Mouse (Mus musculus) left cerebral cortex, postnatal 36 days (tissue): ENCODE measurements around the gene Ube2c. TPM values are rescaled to one million over a fixed set of nuclear protein-coding genes. Genes with fewer than 3 reads are reported as not detected.

Experiments
- DNase-seq, 2 experiments: peaks; one replicate each; pipeline ENCODE4 v3.0.0; 2021 to 2022; ENCODE audit warnings: low spot score in 2 of 2, mixed read lengths in 1 of 2
- intact Hi-C: fragments of 180-260 bp; cut with DNase I; formaldehyde crosslinking; loops from one replicate; pipeline ENCODE4 v1.15.1; 2025
- total RNA-seq, 2 experiments: library from RNA; stranded (reverse); gene quantifications; 2 replicates each; pipeline ENCODE4 v1.2.3; 2021

Ube2c gene
- total RNA-seq, 2 experiments from 2014 or later: 0.57 to 1.3 TPM

- intact Hi-C loops: no loop called here
- no peak for DNase-seq
Measured at GRCm38 (mm10) chr2:164760059-164760833, 9.5 kb upstream of the Ube2c start.

GRCm38 (mm10) chr2:164761502-164761901, 8.2 kb upstream of the Ube2c start:
- intact Hi-C loops: no loop called here
- DNase-seq: no peak

DNA sequence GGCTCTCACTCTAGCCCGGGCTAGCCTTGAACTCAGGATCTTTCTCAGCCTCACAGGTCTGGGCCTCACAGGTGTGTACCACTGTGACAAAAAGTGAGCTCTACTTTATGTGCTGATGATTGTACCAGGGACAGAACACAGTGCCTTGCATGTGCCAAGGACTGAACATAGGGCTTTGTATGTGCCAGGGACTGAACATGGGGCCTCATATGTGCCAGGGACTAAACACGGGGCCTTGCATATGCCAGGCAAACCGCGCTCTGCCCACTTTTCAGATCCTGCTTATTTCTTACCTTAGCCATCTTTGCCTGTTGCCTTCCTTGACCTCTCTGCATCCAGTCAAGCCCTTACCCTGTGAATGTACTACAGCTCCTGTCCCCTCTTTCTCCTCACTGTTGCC, 7.7 kb upstream of the Ube2c start:
- intact Hi-C loops: no loop called here
- DNase-seq: no peak

GRCm38 (mm10) chr2:164762593-164762992, 7.1 kb upstream of the Ube2c start:
- intact Hi-C loops: no loop called here
- no peak for DNase-seq

GRCm38 (mm10) chr2:164765841-164766240, 3.9 kb upstream of the Ube2c start:
- DNase-seq: peak in 1 of 2 experiments; percentile 34
- intact Hi-C loops: no loop called here

GRCm38 (mm10) chr2:164767812-164768540, 1.7 kb upstream of the Ube2c start:
- intact Hi-C loops: no loop called here
- no peak for DNase-seq

DNA sequence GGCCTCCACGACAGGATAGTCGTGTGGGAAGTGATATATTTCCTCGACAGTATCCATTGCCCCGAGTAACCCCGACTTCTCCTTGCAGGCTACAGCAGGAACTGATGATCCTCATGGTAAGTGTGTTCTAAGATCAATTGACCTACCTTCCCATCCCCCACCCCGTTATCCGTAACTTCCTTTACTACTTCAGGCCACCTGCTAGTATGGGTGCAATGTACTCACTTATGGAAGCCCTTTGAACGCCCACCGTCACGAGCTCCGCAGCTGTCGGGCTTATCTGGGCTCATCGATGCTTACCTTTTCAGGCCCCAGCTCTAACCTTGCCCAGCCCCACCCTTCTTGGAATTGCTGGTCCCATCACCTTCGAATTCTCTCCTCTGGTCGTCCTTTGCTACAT, 581 bp downstream of the Ube2c start:
- intact Hi-C loops: no loop called here
- DNase-seq: no peak

- no peak for DNase-seq
- intact Hi-C loops: no loop called here
Measured at GRCm38 (mm10) chr2:164771123-164771522, 1.4 kb downstream of the Ube2c start.

DNA sequence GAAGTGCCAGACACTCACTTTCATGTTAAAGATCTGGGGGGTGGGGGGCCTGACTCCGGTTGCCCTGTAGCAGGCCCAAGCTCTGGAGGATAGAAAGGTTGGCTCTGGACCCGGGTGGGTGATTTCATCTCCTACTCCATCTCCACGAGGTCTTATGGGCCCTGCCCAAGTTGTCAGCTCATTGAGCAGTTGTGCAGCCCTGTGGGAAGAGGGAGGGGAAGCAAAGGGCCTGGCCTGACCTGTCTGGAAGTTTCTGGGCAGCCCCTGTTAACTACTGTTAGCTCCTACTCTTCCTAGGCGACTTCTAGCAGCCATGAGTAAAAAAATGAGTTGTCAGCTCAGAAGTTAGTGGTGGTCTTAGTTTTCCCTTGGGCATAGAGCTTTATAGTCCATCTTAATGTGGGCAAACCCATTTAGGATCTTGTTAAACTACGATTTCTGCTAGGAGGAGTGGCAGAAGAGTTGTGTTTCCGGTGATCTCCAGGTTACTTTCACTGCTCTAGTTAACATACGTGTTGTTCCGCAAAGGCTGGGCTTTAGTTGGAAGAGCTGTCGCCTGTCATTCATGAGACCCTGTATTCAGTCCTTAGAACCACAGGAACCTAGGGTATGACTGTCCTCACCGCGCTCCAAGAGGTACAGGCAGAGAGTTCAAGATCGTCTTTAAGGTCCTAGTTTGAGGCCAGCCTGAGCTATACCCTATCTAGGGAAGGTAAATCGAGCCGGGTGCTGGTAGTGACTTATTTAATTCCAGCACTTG, 3.7 kb downstream of the Ube2c start:
- intact Hi-C loops: no loop called here
- no peak for DNase-seq

GRCm38 (mm10) chr2:164773989-164774364, 4.3 kb downstream of the Ube2c start:
- intact Hi-C loops: no loop called here
- no peak for DNase-seq

GRCm38 (mm10) chr2:164776130-164776529, 6.4 kb downstream of the Ube2c start:
- no peak for DNase-seq
- intact Hi-C loops: no loop called here

DNA sequence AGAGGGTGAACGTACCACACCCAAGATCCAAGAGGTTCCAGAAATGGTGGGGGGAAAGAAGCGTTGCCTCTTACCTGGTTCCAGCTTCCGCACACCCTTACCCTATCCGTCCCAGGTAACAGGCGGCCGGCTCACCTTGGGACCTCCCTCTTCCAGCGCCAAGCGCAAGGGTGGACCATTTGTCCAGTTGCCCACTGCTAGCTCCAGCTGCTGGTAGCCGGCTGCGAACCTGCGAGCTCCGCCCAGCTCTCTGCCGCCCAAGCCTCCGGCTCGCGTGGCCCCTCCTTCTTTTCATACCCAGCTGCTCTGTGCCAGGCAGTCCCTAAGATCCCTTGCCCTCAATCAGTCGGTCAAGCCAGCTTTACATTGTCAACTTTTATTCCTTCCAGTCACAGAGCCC, 7.1 kb downstream of the Ube2c start:
- no peak for DNase-seq
- intact Hi-C loops: no loop called here

DNA sequence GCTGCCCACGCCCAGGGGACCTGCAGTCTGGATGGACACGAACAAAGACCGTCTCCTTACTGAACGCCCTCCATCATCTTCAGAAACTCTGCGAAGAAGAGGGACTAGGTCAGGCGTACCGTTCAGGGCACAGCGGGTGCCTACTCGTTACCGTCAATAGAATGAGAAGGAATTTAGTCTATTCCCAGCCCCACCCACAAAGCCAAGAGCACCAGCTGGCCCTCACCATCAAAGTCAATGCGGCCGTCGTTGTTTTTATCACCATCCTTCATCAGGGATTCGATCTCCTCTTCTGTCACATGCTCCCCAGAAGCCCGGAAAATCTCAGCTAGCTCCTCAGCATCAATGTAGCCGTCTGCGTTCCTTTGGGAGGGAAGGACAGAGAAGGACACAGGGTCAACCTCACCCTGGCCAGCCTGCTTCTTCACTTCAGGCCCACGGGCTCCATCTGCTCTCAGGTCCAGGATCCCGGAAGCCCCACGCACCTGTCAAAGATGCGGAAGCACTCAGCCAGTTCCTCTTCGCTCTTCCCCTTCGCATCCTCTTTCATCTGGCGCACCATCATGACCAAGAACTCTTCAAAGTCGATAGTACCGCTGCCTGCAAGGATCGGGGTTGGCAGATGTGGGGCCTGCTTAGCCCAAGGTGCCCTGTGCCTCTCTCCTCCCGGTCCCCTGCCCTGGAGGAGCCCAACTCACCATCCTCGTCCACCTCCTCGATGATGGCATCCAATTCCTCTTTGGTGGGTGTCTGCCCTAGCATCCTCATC, 7.7 kb downstream of the Ube2c start:
- no peak for DNase-seq
- intact Hi-C loops: no loop called here

GRCm38 (mm10) chr2:164778015-164778287, 8.3 kb downstream of the Ube2c start:
- intact Hi-C loops: no loop called here

GRCm38 (mm10) chr2:164778809-164779208, 9.1 kb downstream of the Ube2c start:
- intact Hi-C loops: no loop called here
- no peak for DNase-seq

More at GRCm38 (mm10) chr2:164778015-164778287, 8.3 kb downstream of the Ube2c start:
- DNase-seq: no peak

DNA sequence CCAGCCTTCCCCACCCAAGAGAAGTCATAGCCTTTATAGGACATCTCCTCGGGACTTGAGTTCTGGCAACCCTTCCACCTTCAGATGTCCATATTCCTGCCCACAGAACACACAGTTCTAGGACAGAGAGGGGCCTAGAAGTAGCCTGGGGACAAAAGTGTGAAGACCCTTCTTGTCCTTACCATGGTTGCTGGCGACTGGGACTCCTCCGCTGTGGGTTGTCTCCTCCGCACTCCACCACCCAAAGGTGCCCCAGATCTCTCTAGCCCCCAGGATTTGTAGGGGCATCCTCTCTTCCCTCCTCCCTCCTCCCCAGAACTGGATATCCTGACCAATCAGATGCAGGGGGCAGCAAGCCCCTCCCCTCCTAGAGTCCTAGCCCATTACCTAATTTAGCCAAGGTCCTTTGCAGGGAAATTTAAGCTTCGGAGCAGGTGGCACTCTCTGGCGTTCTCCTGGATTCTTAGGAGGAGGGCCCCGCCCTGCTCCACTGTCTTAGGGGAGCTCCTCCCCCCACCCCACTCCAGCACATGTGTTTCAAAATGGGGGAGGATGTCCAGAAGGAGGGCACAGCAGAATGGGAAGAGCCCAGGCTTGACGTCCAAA, 9.9 kb downstream of the Ube2c start, which contains the start of gene Tnnc2:
Gene Tnnc2, minus strand, starts transcription at position 487 of the 606 bp plus-strand sequence.
- DNase-seq: no peak
- intact Hi-C loops: no loop called here

- DNase-seq: no peak
- intact Hi-C loops: no loop called here
Measured at GRCm38 (mm10) chr2:164781876-164782275, 12.2 kb downstream of the Ube2c start.

DNA sequence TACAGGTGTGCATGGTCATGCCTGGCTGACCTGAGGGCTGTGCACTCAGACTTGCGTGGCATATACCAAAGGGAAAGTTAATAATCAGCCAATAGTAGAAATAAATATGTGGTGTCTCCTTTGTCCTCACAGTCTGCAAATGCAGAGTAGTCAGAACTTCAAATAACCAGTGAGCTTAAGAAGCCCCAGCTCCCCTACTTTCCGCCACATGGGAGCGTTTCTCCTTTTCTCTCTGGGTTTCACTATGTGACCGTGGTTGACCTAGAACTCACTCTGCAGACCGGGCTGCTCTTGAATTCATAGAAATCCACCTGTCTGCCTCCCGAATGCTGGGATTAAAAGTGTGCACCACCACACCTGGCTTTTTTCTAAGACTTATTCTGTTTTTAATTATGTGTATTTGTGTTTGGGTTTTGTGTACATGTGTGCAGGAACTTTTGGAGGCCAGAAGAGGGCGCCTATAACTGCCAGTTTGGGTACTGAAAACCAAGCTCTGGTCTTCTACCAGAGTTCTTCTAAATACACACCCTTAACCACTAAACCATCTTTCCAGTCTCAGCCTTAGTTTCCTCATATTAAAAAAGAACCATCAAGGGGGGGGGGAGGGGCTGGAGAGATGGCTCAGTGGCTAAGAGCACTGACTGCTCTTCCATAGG, 14.4 kb downstream of the Ube2c start:
- intact Hi-C loops: no loop called here
- no peak for DNase-seq

DNA sequence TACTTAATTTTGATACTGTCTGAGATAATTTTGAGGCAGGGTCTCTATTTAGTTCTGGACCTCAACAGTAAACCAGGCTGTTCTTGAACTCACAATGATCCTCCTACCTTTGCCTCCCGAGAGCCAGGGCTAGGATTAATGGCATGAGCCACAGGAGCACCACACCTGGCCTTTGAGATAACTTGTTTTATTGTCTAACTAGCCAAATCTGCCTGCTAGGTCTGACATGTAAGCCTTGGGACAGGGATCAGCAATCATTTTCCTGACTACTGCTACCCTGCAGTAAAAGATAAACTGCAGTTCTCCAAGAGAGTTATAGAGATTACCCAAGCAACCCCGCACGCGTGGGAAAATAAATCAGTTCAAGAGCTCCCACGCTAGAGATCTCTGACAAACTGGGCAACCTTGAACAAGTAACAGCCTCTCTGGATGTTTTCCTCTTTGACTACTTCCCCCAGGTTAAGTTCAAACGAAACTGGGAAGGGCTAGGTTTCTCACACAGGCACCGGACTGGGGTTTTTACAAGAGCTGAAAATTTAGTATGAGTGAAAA, 15.2 kb downstream of the Ube2c start:
- intact Hi-C loops: no loop called here
- DNase-seq: no peak
